Mouse (Mus musculus) embryonic facial prominence, embryonic 11.5 days (tissue): ENCODE data around the gene Pdcd2l. TPM values are rescaled to one million over a fixed set of nuclear protein-coding genes. Genes with fewer than 3 reads are reported as not detected.
A peak's percentile ranks its signal among the peaks of the same experiment; 100 is the strongest.
"Not testable (repeated sequence)": the region's sequence is repeated elsewhere in the genome, so short reads cannot be mapped to it uniquely, and the experiment has no call there.

ENCODE experiments used
- ATAC-seq: fragments of 200-750 bp; cut with Nextera tagmentation; replicated peaks from 2 replicates; pipeline ENCODE4 v1.8.0; 2017; ENCODE audit warnings: low read depth; ENCODE audit not compliant: insufficient number of reproducible peaks, low FRiP score, low TSS enrichment
- DNase-seq: peaks from one replicate; pipeline ENCODE4 v3.0.0-alpha.2; 2015; ENCODE audit warnings: low spot score
- H3K27ac ChIP-seq: fragments of 300-500 bp; sonication (generic); replicated peaks from 2 replicates; pipeline ENCODE4 v1.5.1; 2014; ENCODE audit warnings: mild to moderate bottlenecking, low read depth, low read length, control low read depth
- H3K27me3 ChIP-seq: fragments of 300-500 bp; sonication (generic); 2 replicates; pipeline ENCODE4 v1.6.1; 2014; ENCODE audit warnings: mild to moderate bottlenecking, low read length, moderate library complexity, mixed read lengths; ENCODE audit not compliant: control insufficient read depth, insufficient read depth
- H3K36me3 ChIP-seq: fragments of 300-500 bp; sonication (generic); replicated peaks from 2 replicates; pipeline ENCODE4 v1.6.1; 2014; ENCODE audit warnings: low read depth, mild to moderate bottlenecking, low read length, moderate library complexity, mixed read lengths; ENCODE audit not compliant: control insufficient read depth, insufficient read depth
- H3K4me1 ChIP-seq: fragments of 300-500 bp; sonication (generic); 2 replicates; pipeline ENCODE4 v1.6.1; 2014; ENCODE audit warnings: low read length, mixed read lengths; ENCODE audit not compliant: control insufficient read depth, insufficient read depth
- H3K4me2 ChIP-seq: fragments of 300-500 bp; sonication (generic); 2 replicates; pipeline ENCODE4 v1.6.1; 2014; ENCODE audit warnings: low read depth, mild to moderate bottlenecking, control low read depth, low read length, moderate library complexity
- H3K4me3 ChIP-seq: fragments of 300-500 bp; sonication (generic); 2 replicates; pipeline ENCODE4 v1.5.1; 2014; ENCODE audit warnings: low read depth, low read length, control low read depth
- H3K9ac ChIP-seq: fragments of 300-500 bp; sonication (generic); replicated peaks from 2 replicates; pipeline ENCODE4 v1.6.1; 2014; ENCODE audit warnings: mild to moderate bottlenecking, control low read depth, low read length
- H3K9me3 ChIP-seq: fragments of 300-500 bp; sonication (generic); replicated peaks from 2 replicates; pipeline ENCODE4 v1.6.1; 2016; ENCODE audit warnings: mild to moderate bottlenecking, low read length, inconsistent platforms, mixed read lengths; ENCODE audit not compliant: control insufficient read depth
- WGBS: fragments of 180-500 bp; shearing (Covaris S2); extraction: QIAGEN DNeasy Blood & Tissue Kit; methylation state at CpG from one replicate; pipeline ENCODE4 v1.1.7; 2014; 5-methylcytosine and 5-hydroxymethylcytosine counted together
- polyA plus RNA-seq: library from polyadenylated mRNA; unstranded; fragments of >200 nt; fragmentation: Nextera tagmentation; extraction: Ambion mirVana; gene quantifications from 2 replicates; pipeline ENCODE4 v1.2.1, GENCODE M21; 2014

Gene Pdcd2l
- polyA plus RNA-seq, 1 experiment from 2014 or later = 59.0 TPM

DNA sequence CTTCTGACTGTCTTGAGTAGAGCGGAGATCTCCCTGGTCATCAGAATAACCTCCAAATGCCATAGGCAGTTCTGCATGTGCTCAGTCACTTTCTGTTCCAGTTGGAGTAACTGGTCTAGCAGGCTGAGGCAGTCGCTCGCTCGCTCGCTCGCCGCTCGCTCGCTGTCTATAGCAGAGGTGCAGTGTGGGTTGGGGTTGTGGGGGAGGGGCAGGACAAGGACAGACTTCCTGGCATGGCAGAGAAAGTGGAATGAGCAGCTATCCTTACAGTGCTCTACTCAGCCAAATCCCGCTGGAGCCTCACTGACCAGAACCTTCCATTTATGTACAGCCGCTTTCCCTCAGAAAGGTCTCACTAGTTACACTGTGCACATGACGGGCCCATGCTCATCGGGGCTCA, 13.1 kb downstream of the Pdcd2l start:
- H3K4me2 ChIP-seq = no peak overlapping the region
- peak; percentile 79 for ATAC-seq
- peak; percentile 16 for DNase-seq
- H3K27ac ChIP-seq = no peak overlapping the region
- no peaks in the 10 kb centered on the region for H3K27me3 ChIP-seq
- H3K36me3 ChIP-seq = no peaks in the 10 kb centered on the region; the same call in 1 of the 2 replicates
- 79% methylated on average over 13 of the region's 13 CpGs for WGBS
- no peak overlapping the region for H3K9ac ChIP-seq
- no peaks in the 10 kb centered on the region for H3K9me3 ChIP-seq
- H3K4me3 ChIP-seq = no peak overlapping the region
- H3K4me1 ChIP-seq = no peaks in the 10 kb centered on the region

DNA sequence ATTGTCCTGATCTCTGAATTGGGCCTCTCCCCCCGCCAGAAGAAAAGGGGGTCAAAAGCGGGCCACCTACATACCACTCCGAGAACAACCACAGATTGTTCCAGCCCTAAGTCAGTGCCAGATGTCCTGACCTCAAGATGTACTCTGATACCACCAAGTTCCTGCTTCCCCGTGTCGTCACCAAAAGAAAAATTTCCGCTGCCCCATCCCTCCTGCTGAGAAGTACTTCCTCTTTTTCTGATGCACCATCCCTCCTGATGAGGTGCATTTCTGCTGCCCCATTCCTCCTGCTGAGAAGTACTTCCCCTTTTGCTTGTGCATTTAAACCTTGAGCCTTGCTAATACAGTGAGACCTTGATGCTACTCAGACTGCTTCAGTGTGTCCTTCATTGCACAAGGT, 20.2 kb downstream of the Pdcd2l start:
- H3K27me3 ChIP-seq, H3K9me3 ChIP-seq, H3K4me1 ChIP-seq, H3K9ac ChIP-seq, DNase-seq, H3K36me3 ChIP-seq, H3K27ac ChIP-seq, H3K4me2 ChIP-seq, H3K4me3 ChIP-seq, ATAC-seq: not testable (repeated sequence)
- 83% methylated on average over 6 of the region's 6 CpGs for WGBS

DNA sequence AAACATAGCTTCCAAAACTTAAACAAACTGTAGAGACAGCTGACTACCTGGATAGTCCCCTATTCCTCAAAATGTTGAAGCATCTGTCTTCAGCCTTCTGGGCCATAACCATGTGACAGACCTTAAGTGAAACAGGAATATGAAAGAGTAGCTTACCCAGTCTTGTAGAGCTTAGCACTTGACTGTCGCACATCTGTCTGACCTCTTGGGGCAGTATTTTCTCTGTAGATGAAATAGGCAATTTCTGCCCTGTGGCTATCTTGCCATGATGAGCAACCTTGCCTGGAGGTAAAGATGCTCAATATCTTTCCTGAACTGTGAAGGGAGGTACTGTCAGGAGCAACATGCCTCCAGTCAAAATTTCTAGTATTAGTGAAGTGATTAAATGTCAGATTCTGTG, 24.2 kb downstream of the Pdcd2l start:
- no peak overlapping the region for H3K27ac ChIP-seq
- no peak overlapping the region for H3K4me2 ChIP-seq
- no peaks in the 10 kb centered on the region for H3K36me3 ChIP-seq
- no peaks in the 10 kb centered on the region for H3K4me1 ChIP-seq
- no peaks in the 10 kb centered on the region for H3K27me3 ChIP-seq
- H3K9me3 ChIP-seq = no peaks in the 10 kb centered on the region
- ATAC-seq (no peak), DNase-seq (no peak)
- H3K4me3 ChIP-seq = no peak overlapping the region
- H3K9ac ChIP-seq = no peak overlapping the region
- WGBS = 77% methylated on average over 1 of the region's 1 CpGs

DNA sequence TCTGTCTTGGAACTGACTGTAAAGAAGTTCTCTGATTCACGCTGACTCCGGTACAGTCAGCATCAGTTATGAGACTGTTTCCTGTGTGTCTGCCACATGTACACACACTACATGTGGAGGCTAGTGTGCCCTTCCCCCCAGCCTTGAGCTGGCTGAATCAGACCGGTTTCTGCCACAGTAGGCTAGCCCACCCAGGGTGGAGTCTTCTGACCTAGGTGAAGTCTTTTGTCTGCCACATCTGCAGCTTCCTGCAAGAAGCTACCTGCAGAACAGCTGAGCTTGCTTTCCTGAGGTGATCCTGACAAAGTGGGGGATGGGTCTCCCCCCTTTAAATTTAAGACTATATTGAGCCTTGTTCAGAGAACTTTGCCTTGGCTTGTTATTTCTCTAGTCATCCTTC, 27.0 kb downstream of the Pdcd2l start, which contains the start of gene Uba2:
Gene Uba2, minus strand, starts transcription at position 146 of the 400 bp plus-strand sequence.
- 82% methylated on average over 3 of the region's 3 CpGs for WGBS
- Histone ChIP-seq H3K9me3 (no peaks in the 10 kb centered on the region), H3K27me3 (no peaks in the 10 kb centered on the region), H3K4me2 (peak within 1 kb of the TSS; percentile 77; the same call in 1 of the 2 replicates), H3K27ac (peak within 1 kb of the TSS; percentile 87; the same call in 1 of the 2 replicates), H3K4me1 (no peaks in the 10 kb centered on the region; the same call in 1 of the 2 replicates), H3K4me3 (peak within 1 kb of the TSS; percentile 95), H3K9ac (peak within 1 kb of the TSS; percentile 97), H3K36me3 (peaks cover 3% of the 10 kb centered on the region; the same call in 1 of the 2 replicates)
- ATAC-seq = no peak
- no peak for DNase-seq

DNA sequence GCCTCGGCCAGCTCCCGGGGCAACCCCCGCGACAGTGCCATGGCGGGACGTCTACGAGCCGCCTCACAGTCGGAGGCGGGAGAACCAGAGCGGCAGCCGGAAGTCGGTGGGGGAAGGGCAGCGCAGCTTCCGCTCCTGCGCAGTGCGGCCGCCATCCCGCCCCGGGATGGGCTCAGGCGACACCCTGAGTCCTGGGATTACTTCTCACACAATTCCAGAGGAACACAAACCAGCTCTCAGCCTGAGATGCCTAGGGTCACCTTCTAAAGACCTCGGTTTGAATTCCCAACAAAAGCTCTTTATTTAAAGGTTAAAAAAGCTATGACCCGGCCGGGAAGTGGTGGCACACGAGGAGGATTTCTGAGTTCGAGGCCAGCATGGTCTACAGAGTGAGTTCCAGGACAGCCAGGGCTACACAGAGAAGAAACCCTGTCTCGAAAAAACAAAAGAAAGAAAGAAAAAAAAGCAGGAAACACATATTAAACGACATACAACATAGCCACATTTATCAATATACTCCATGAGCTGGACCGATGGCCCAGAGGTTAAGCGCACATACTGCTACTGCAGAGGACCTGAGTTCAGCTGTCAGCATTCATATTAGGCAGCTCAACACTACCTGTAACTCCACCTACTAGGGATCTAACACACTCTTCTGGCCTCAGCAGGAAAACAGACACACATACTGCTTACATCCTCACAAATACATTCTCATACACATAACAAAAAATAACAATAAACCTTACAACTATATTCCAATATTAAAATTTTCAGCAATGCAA, 27.8 kb downstream of the Pdcd2l start:
- Histone ChIP-seq H3K4me3 (peak overlapping the region; percentile 95), H3K4me1 (no peaks in the 10 kb centered on the region; the same call in 1 of the 2 replicates), H3K27ac (peak overlapping the region; percentile 87), H3K27me3 (no peaks in the 10 kb centered on the region), H3K4me2 (peak overlapping the region; percentile 77; the same call in 1 of the 2 replicates), H3K9ac (peak overlapping the region; percentile 97), H3K9me3 (no peaks in the 10 kb centered on the region), H3K36me3 (peaks cover 6% of the 10 kb centered on the region; the same call in 1 of the 2 replicates)
- ATAC-seq (peak; percentile 95), DNase-seq (peak; percentile 92)
- WGBS = 10% methylated on average over 24 of the region's 30 CpGs

DNA sequence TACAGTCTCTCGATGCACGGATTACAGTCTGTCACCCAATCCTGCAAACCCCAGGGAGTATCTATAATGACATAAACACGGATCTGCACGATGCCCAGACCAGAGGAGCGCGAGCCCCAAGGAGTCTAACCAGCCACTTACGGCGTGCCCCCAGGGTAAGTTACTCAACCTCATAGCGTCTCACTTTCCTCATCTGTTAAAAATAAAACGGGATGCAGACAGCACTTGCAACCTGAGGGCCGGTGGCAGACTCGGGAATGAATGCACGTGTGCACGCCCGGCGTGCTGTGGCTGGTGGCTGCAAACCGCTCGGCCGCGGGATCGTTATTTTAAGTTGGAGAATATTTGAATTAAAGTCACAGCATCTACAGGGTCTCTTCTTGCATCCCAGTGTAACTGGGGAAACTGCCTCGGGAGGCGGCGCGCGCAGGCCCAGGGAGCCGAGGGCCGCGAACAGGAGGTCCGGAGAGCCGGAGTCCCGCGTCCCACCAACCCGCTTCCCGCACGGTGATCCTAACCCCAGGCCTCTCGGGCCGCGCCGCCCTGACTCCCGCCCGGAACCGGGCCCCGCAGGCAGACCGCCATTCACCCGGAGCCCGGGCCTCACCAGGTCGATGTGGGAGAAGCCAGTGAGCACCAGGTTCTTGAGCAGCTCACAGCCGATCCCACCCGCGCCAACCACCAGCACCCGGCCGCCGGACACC, 28.5 kb downstream of the Pdcd2l start:
- H3K9ac ChIP-seq = peak overlapping the region; percentile 97
- no peaks in the 10 kb centered on the region for H3K27me3 ChIP-seq
- WGBS = 0% methylated on average over 52 of the region's 54 CpGs
- peak overlapping the region; percentile 95 for H3K4me3 ChIP-seq
- ATAC-seq (peak; percentile 57), DNase-seq (peak; percentile 52)
- H3K27ac ChIP-seq = peak overlapping the region; percentile 87
- H3K36me3 ChIP-seq = peaks cover 9% of the 10 kb centered on the region
- no peaks in the 10 kb centered on the region; the same call in 1 of the 2 replicates for H3K4me1 ChIP-seq
- H3K4me2 ChIP-seq = peak overlapping the region; percentile 77
- H3K9me3 ChIP-seq = no peaks in the 10 kb centered on the region

DNA sequence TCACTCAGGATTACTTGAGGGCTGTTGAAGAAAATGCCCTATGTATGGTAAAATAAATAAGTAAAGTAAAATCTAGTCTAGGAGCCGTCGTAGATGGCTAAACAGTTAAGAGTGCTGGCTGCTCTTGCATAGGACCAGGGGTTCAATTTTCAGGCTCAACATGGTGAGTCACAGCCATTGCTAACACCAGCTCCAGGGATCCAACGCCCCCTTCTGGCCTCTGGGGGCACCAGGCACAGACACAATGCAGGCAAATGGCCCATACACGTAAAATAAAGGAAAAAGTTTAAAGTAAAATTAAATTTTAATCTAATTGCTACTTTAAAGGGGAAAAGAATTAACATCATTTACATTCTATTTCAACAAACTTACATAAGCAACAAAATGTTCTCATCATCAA, 29.6 kb downstream of the Pdcd2l start:
- no peak overlapping the region for H3K4me3 ChIP-seq
- no peak overlapping the region for H3K27ac ChIP-seq
- H3K9ac ChIP-seq = no peak overlapping the region
- H3K27me3 ChIP-seq = no peaks in the 10 kb centered on the region
- peaks cover 12% of the 10 kb centered on the region for H3K36me3 ChIP-seq
- no peak overlapping the region for H3K4me2 ChIP-seq
- DNase-seq = peak; percentile 54
- WGBS = 54% methylated on average over 4 of the region's 4 CpGs
- no peaks in the 10 kb centered on the region; the same call in 1 of the 2 replicates for H3K4me1 ChIP-seq
- H3K9me3 ChIP-seq = no peaks in the 10 kb centered on the region
- no peak for ATAC-seq

DNA sequence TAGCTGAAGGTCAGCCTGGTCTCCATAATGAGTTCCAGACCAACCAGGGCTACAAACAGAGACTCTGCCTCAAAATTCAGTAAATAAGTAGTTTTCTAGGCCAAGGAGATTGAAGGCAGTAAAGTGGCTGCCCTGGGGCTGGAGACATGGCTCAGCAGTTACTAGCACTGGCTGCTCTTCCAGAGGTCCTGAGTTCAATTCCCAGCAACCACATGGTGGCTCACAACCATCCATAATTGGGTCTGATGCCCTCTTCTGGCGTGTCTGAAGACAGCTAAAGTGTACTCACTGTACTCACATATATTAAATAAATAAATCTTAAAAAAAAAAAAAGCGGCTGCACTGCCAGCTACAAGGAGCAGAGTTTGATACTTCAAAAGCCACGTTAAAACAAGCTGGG, 30.5 kb downstream of the Pdcd2l start:
- no peak overlapping the region for H3K4me2 ChIP-seq
- DNase-seq (no peak), ATAC-seq (no peak)
- H3K36me3 ChIP-seq = peaks cover 12% of the 10 kb centered on the region
- no peaks in the 10 kb centered on the region for H3K9me3 ChIP-seq
- H3K27me3 ChIP-seq = no peaks in the 10 kb centered on the region
- 83% methylated on average over 3 of the region's 3 CpGs for WGBS
- no peak overlapping the region for H3K27ac ChIP-seq
- no peak overlapping the region for H3K4me3 ChIP-seq
- H3K4me1 ChIP-seq = no peaks in the 10 kb centered on the region; the same call in 1 of the 2 replicates
- no peak overlapping the region for H3K9ac ChIP-seq
